Mouse (Mus musculus) heart, adult 8-10 months (tissue): ENCODE measurements at regions not wholly inside any gene's neighbourhood (a gene's known extent, or its start where the extent isn't known, plus 50 kb on each side); places are given as distances from the start of the nearest gene placed in this dataset.

Experiments used
- DNase-seq: peaks from one replicate; pipeline ENCODE4 v3.0.0; 2022; ENCODE audit warnings: low spot score

DNA sequence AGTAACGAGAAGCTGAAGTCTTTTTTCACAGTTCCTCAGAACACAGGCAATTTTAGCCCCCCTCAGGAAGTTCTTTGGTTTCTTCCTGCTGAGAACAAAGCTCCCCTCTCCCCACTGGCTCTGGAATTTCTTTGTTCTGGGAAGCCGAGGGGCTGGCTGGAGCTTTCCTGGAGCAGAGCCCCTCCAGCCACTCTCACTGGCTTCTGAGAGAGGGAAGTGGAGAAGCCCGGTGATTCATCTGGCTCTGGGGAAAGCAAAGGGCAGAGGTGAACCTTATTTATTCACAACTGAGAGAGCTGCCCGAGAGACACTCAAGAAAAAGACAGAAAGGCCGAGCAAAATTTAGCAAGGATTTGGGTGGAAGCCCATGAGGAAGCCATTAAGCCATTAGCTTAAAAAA, 63.9 kb downstream of the Ddx3x start:
- peak; percentile 32 for DNase-seq

GRCm38 (mm10) chrX:13345126-13345525, 64.4 kb downstream of the Ddx3x start:
- DNase-seq, result no peak

GRCm38 (mm10) chrX:13346011-13346631, 65.4 kb downstream of the Ddx3x start:
- DNase-seq, result no peak

GRCm38 (mm10) chrX:13346696-13347026, 65.9 kb downstream of the Ddx3x start:
- no peak for DNase-seq

- peak; percentile 65 for DNase-seq
Observed at GRCm38 (mm10) chrX:13347027-13347840, 66.5 kb downstream of the Ddx3x start.

DNA sequence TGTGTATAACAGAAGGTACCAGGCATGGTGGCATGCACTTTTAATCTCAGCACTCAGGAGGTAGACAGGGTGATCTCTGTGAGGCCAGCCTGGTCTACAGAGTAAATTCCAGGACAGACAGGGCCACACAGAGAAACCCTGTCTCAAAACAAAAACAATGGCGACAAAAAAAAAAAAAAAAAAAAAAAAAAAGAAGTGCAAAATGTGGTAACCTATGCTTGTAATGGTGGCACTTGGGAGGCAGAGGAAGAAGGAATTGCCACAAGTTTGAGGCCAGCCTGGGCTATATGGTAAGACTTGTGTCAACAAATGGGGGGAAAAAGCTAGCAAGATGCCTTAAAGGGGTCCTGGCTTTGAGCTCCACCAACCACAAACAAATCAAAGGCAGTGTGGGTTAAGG, 67.6 kb downstream of the Ddx3x start:
- no peak for DNase-seq

- DNase-seq, result peak; percentile 26
Observed at GRCm38 (mm10) chrX:13350461-13350860, 69.7 kb downstream of the Ddx3x start.

GRCm38 (mm10) chrX:13357149-13357783, 76.5 kb downstream of the Ddx3x start:
- no peak for DNase-seq

- no peak for DNase-seq
Observed at GRCm38 (mm10) chrX:13357973-13358372, 77.2 kb downstream of the Ddx3x start.

DNA sequence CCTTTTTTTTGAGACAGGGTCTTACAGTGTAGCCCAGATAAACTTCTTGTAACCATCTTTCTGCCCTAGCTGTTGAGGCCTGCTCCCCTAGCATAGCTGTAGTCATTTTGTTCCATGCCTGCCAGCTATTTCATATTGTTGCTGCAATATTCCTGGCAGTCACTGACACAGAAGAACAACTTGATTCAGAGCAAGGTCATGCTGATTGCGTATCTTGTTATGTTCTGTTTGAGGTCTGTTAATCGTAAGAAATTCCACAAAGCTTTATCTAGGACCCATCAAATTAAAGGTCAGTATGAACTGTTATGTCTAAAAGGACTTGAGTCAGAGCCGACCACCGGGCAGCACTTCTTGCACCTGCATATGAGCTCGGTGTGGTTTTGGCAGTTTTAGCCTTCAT, 79.7 kb downstream of the Ddx3x start:
- DNase-seq, result no peak

- no peak for DNase-seq
Observed at GRCm38 (mm10) chrX:13370319-13370718, 89.5 kb downstream of the Ddx3x start.

GRCm38 (mm10) chrX:13372752-13373151, 92.0 kb downstream of the Ddx3x start:
- no peak for DNase-seq

GRCm38 (mm10) chrX:13386354-13386753, 79.6 kb upstream of the Nyx start:
- no peak for DNase-seq

GRCm38 (mm10) chrX:13398466-13398865, 67.4 kb upstream of the Nyx start:
- DNase-seq, result no peak

- no peak for DNase-seq
Observed at GRCm38 (mm10) chrX:13412726-13413125, 53.2 kb upstream of the Nyx start.

- DNase-seq, result no peak
Observed at GRCm38 (mm10) chrX:13413135-13413534, 52.8 kb upstream of the Nyx start.
